Mouse (Mus musculus): ENCODE data around the gene Grap.

DNA sequence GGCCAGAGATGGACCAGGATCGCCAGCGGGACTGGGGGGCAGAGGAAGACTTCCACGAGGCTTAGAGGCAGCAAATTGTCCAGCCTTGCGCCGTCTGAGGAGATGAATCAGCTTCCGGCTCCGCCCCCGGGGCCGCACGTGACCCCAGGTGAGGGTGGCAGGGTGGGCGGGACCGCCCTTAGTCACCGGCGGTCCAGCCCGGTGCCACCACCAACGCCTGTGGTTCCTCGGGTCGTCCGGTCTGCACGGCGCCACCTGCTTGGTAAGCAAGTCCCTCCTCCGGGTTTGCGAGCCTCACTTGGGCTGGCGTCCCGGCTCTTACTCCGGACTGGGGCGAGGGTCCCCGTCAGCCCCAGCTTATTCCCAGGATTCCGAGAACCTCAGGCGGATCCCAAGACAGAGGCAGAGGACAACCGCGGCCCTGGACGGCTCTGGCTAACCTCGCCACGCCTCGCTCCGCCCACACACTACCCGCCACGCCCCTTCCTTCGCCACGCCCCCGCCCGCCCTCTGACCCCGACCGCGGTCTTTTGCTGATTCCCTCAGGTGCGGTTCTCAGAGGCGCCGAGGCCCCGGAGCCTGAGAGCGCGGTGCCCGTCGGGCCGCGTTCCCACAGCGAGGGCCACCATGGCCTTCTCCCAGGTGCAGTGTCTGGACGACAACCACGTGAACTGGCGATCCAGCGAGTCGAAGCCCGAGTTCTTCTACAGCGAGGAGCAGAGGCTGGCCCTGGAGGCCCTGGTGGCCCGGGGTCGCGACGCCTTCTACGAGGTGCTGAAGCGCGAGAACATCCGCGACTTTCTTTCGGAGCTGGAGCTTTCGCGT, 31.1 kb downstream of the Grap start, which contains the start of gene Fam83g:
- TF ChIP-seq CTCF (IDR thresholded peaks at IDR 0.05; ENCODE audit: control insufficient read depth, insufficient read depth, low read length), result no peak
- no peak for TF ChIP-seq POLR2A (IDR thresholded peaks at IDR 0.05; ENCODE audit: borderline replicate concordance, control insufficient read depth, low read depth, low read length)

Measured in bone marrow, adult 2 months (tissue).